Mouse (Mus musculus) induced T-regulatory cell, adult 2 months (primary cell): ENCODE results near the gene Pcsk6.

ENCODE experiments used
- DNase-seq: peaks from one replicate; pipeline ENCODE4 v3.0.0-alpha.2; 2012; ENCODE audit warnings: low read depth

Pcsk6 gene

GRCm38 (mm10) chr7:66001797-66002196, 140.3 kb downstream of the Pcsk6 start:
- DNase-seq, result no peak

GRCm38 (mm10) chr7:66003447-66003846, 141.9 kb downstream of the Pcsk6 start:
- no peak for DNase-seq

- no peak for DNase-seq
Observed at GRCm38 (mm10) chr7:66003865-66004638, 142.5 kb downstream of the Pcsk6 start.

GRCm38 (mm10) chr7:66005066-66005465, 143.5 kb downstream of the Pcsk6 start:
- DNase-seq, result no peak

DNA sequence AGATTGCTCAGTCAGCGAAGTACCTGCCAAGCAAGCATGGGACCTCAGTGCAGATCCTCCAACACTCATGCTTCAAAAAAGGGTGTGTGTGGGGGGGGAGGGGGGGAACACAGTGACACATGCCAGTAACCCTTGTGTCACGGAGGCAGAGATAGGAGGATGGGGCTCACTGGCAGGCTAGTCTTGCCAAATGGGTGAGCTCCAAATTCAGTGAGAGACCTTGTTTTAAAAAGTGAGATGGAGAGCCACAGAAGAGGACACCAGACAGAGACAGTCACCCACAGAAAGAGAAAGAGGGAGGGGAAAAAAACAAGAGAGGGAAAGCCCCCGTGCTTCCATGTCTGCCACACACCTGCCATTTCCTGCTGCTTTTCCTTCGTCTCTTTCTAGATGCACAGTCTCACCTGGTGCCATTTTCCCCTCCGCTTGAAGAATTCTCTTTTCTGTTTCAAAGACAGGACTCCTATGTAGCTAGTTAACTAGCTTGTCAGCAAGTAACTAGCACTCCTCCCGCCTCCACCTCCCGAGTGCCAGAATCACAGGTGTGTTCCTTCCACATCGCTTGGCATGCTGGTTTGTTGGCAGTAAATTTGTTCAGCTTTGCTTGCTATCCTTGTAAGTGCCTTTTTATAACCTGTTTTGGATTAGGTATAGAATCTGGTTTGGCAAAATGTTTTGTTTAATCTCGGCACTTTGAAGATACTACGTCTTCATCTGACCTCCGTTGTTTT, 146.8 kb downstream of the Pcsk6 start:
- DNase-seq, result no peak

DNA sequence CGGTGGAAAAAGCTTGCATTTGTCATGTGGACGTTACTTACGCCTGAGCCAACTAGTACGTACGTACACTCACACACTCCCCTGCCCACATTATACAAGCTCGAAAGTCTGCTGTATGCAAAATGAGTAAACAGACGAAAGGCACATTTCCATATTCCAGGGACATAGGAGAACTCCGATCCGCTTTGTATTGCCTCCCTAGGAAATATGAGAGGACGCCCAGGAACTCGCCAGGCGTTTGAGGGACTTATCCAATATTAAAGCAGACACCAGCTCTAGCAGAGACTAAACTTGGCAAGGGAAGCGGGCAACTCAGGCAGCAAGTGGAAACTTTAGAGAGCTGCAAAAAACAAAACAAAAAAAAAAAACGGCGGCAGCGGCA, 147.3 kb downstream of the Pcsk6 start:
- DNase-seq, result no peak

DNA sequence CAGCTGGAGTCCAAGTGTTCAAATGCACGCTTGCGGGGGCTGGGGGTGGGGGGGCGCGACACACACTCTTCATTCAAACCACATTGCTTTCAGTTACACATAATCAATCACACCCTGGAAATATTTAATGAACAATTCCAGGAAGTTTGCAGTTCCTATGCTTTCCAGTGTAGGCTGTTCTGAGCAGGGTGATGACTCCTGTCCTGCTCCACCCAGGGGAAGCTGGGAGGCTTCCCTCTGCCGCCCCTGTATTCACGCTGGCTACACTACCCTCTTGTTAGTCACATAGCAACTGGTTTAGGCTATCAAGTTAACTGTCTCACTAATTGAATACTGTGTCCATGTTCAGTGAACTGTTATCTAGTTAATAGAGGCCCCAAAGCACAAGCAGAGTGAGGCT, 149.0 kb downstream of the Pcsk6 start:
- no peak for DNase-seq

DNA sequence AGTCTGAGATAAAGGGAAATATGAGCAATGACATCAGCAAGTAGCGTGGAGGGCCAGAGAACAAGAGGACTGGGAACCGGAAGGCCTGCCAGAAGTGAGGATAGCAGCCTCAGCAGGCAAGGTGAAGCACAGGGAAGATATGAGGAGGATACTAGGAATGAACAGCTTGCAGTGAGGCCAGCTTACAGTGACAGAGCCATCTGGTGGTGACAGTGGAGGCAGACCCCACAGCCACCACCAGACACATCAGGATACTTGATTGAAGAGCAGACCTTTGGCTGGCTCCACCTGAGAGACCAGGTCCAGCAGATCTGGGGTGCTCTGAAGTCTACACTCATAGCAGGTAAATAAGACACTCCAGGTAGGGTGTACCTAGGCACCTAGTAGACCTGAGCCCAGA, 166.2 kb downstream of the Pcsk6 start:
- DNase-seq, result no peak

- no peak for DNase-seq
Observed at GRCm38 (mm10) chr7:66028766-66029512, 167.4 kb downstream of the Pcsk6 start.

DNA sequence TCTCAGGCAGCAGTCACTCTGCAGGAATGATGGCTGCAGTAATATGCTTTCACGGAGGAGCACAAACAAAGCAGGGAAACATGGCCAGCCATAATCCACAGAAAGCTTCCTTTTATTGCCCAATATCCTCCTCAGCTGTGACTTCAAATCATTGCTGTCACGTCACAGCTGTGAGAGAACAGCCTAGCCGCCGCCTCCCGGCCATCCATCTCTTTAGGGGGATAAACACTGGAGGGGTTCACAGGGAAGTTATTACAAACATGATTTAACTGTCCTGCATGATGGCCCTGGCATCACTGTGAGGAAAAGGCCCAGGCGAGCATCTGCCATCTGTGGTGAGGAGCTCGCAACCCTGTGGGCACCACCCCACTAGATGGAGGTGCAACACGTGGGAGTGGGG, 175.3 kb downstream of the Pcsk6 start:
- DNase-seq, result no peak

GRCm38 (mm10) chr7:66038261-66038660, 176.7 kb downstream of the Pcsk6 start:
- no peak for DNase-seq

GRCm38 (mm10) chr7:66038730-66039129, 177.2 kb downstream of the Pcsk6 start:
- DNase-seq, result no peak

DNA sequence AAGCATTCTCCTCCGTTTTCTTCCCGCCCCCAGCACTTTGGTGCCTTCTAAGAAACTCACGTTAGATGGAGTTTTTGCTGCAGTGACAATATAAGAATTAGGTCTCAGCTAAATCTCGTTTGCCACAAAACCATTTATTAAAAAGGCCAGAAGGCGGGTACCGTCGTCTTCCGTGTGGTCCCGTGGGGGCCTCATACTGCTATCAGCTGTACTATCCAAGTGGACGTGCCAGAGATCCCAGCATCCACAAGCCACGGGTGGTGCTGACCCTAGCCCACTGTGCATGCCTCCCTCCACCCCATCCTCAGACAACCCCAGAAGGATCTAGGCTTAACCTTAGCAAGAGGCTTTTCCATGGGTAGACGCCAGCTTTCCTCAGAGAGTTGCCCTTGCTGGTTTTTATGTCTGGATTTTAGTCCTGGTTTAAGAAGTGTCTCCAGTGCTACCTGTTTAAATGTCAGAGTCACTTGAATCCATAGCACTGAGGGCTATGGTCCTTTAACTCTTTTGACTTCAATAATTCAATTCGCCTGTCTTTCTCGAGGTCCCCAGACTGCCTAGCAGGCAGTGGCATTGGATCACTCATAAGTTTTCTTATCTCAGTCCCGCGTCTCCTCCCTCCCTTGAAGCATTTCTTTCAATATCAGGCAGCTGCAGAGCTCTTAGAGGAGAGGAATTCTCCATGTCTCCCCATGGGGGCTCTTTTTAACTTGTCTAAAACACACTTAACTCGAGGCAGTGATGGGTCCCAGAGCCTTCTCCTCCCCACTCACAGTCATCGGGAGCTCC, 178.7 kb downstream of the Pcsk6 start:
- no peak for DNase-seq

DNA sequence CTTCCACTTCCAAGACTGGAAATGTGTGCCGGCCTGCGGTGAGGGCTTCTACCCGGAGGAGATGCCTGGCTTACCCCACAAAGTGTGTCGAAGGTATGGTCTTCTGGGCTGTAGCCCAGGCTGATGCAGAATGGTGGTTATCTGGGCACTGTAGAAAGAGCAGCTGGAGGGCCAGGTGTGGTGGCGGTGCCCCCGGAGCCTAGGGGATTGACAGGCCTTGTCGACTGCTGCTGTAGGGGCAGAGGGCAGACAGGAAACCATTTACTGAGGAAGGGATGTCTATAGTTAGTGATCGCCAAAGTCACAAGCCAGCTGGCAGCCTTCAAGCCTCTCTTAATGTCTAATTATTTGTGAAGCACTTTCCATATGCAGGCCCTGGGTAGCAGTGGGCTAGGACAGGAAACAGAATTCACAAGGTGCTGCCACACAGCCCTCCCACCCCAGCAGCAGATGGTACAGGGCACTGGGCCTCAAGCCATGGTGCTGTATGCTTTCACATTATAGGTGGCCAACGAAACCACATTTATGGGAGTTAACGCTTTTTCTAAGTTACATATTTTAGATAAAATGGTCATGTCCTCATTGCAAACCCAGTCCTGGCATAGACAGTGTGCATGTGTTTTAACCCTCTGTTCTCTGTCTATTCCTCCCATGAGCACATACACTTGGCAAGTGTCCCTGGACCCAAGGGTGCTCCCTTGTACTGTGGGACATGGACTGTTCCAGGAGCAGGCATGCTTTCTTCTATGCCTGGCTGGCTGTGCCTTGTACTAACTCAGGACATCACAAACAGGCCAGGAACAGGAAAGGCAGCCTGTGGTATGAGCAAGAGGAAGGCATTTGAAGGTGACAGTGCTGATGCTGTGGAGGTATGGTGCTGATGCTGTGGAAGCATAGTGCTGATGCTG, 182.3 kb downstream of the Pcsk6 start, which contains the start of gene Gm45213:
Gene Gm45213 (plus strand): TSS at position 51 of the 908 bp plus-strand sequence.
- no peak for DNase-seq

GRCm38 (mm10) chr7:66044617-66045016, 183.1 kb downstream of the Pcsk6 start:
- no peak for DNase-seq

DNA sequence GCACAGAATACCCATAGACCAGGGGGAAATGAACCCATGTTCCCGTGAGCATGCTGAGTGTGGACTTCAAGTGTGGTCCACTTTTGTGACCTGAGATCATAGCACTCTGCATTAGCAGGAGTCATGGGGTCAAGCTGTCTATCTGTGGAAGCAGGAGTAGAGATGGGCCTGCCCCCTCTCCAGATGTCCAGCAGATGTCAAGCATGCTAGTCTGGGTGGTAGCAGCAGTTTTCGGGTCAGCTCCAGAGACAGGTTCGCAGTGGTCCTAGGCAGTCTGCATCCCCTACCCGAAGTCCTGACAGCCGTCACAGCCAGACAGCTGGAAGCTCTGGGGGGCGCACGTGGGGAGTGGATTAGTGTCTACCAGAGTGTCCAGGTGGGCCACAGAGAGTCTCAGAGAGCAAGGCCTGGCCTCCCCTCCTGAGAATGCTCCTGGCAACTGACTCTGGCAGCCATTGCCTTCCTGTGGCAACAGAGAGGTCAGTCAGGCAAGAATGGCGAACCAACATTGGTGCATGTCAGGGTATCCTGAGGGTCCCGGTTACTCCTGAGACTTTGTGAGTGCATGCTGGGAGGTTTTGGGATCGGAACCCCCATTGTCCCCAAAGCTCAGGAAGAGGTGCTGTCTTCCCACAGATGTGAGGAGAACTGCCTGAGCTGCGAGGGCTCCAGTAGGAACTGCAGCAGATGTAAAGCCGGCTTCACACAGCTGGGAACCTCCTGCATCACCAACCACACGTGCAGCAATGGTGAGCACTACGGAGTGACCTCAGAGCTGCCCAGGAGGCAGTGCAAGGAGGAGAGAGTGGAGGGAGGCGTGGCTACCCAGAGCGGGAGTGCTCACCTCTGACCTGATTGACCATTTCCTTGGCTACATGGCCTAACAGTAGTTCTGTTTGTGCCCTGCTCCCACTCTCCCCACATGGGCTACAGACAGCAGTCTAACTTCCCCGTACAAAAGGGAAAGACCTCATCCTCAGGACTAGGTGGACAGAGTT, 185.7 kb downstream of the Pcsk6 start:
- no peak for DNase-seq

GRCm38 (mm10) chr7:66047975-66048374, 186.4 kb downstream of the Pcsk6 start:
- DNase-seq, result no peak

GRCm38 (mm10) chr7:66048446-66049230, 187.1 kb downstream of the Pcsk6 start:
- DNase-seq, result no peak
